ENCODE assay signal across 10 mouse cellular contexts in the genomic region with DNA sequence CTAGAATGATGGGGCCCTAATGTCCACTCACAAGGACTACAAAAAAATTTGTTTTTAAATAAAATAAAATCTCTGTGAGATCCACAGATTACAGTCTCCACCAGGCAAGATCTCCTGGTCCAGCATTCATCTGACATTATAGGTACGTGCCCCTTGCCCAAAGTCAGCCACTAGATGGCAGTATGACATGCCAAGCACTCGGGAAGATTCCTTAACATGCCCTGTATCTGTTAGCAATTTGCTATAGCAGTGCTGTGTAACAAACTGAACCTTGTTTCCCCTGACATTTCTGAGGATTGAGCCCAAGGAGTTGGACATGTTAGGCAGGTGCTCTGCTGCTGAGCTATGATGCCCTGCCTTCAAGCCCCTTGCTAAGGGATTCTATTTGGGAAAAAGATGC. TPM values are rescaled to one million over a fixed set of nuclear protein-coding genes. Genes with fewer than 3 reads are reported as not detected.
DNase-seq lines count a peak whose midpoint lies in the region; ATAC-seq and TF ChIP-seq lines count a peak whose summit lies in the region.
"Had no signal": no experiment of that assay in that cellular context is flagged by ENCODE, and none has a peak within 500 bp of the region (broad histone marks: within the 10 kb centered on the region; RNA-seq: fewer than 3 reads in every experiment).

No protein-coding gene starts in this region.

- no peak overlapping the region for H3K27ac ChIP-seq in kidney, adult 2 months (ENCODE audit: insufficient read depth, low read depth, low read length)
- no peak overlapping the region for H3K27ac ChIP-seq in kidney, embryonic 16.5 days (ENCODE audit: low read length)
- no peak overlapping the region for H3K27ac ChIP-seq in CH12.LX (ENCODE audit: insufficient read depth, low read depth)
- H3K27ac ChIP-seq in hindbrain, embryonic 13.5 days = no peak overlapping the region
- H3K27ac ChIP-seq: heart, embryonic 13.5 days had no signal

- no peaks in the 10 kb centered on the region for H3K27me3 ChIP-seq in kidney, adult 2 months (replicated peaks; ENCODE audit: control insufficient read depth, insufficient read depth, low read length)
- H3K27me3 ChIP-seq in kidney, embryonic 16.5 days (ENCODE audit: insufficient read depth, low read length) = no peaks in the 10 kb centered on the region
- H3K27me3 ChIP-seq in CH12.LX (replicated peaks) = no peaks in the 10 kb centered on the region
- no peaks in the 10 kb centered on the region for H3K27me3 ChIP-seq in hindbrain, embryonic 13.5 days

- in situ Hi-C loops in CH12.LX (cut with MboI; ENCODE audit: low pct_ligation_motif_present, low pct_unique_long_range_greater_than_20kb, low sequenced_read_pairs) = no loop called here

- TF ChIP-seq CTCF in kidney, adult 2 months (conservative IDR thresholded peaks at IDR 0.05; ENCODE audit: insufficient read depth, insufficient read length, low read depth, low read length) = peak; percentile 81
- peak; percentile 68 to 79 for TF ChIP-seq CTCF in CH12.LX (conservative IDR thresholded peaks at IDR 0.05 in 1 of 2, IDR thresholded peaks at IDR 0.05 in 1 of 2; ENCODE audit: low read depth in 2 of 2, low read length in 2 of 2)

- no peak for TF ChIP-seq EP300 in CH12.LX (IDR thresholded peaks at IDR 0.05; ENCODE audit: low read length)

- DNase-seq in kidney, adult 2 months = peak; percentile 53
- peak; percentile 45 for DNase-seq in CH12.LX (ENCODE audit: extremely low read depth)
- peak; percentile 59 for DNase-seq in c-Kit-positive CD71-positive TER-119-positive erythroid progenitor cells, embryonic 14.5 days (ENCODE audit: low spot score)
- DNase-seq in cerebellum, postnatal 25 days = no peak

- no peak for ATAC-seq in kidney, embryonic 16.5 days (ENCODE audit: low FRiP score, low TSS enrichment)
- ATAC-seq in monocyte, adult 5-6 weeks (replicated peaks; ENCODE audit: insufficient number of reproducible peaks, low FRiP score, low TSS enrichment, poor library complexity, severe bottlenecking) = peak; percentile 65; the same call in 1 of the 2 replicates
- no peak for ATAC-seq in activated CD4-positive, CD25-positive, alpha-beta regulatory T cell, adult 4 months
- ATAC-seq in hindbrain, embryonic 13.5 days (ENCODE audit: low FRiP score) = no peak

- no peaks in the 10 kb centered on the region for H3K36me3 ChIP-seq in kidney, adult 2 months (ENCODE audit: control insufficient read depth, insufficient read depth, low read length)
- 0 out of 2 replicates have a peak, but pooled peaks cover 5% of the 10 kb centered on the region for H3K36me3 ChIP-seq in kidney, embryonic 16.5 days (ENCODE audit: insufficient read depth, low read length)
- peaks cover 13 to 51% of the 10 kb centered on the region in 2 experiments for H3K36me3 ChIP-seq in CH12.LX (replicated peaks in 1 of 2; ENCODE audit: control insufficient read depth in 1 of 2, insufficient read depth in 1 of 2, low read length in 1 of 2)
- H3K36me3 ChIP-seq in hindbrain, embryonic 13.5 days = no peaks in the 10 kb centered on the region; the same call in 1 of the 2 replicates

- peaks cover 3% of the 10 kb centered on the region; the same call in 1 of the 2 replicates for H3K9me3 ChIP-seq in kidney, embryonic 16.5 days (ENCODE audit: low read length)
- peaks cover 2% of the 10 kb centered on the region for H3K9me3 ChIP-seq in CH12.LX (replicated peaks; ENCODE audit: low read length)
- H3K9me3 ChIP-seq in hindbrain, embryonic 13.5 days = 0 out of 2 replicates have a peak, but pooled peaks cover 4% of the 10 kb centered on the region
- H3K9me3 ChIP-seq: heart, embryonic 13.5 days had no signal

- H3K4me2 ChIP-seq in kidney, embryonic 16.5 days (replicated peaks; ENCODE audit: low read depth, low read length) = no peak overlapping the region
- no peak overlapping the region for H3K4me2 ChIP-seq in CH12.LX (ENCODE audit: insufficient read depth, low read depth, poor library complexity, severe bottlenecking)
- H3K4me2 ChIP-seq in hindbrain, embryonic 13.5 days = no peak overlapping the region
- H3K4me2 ChIP-seq: heart, embryonic 13.5 days had no signal

- H3K4me1 ChIP-seq in kidney, adult 2 months (ENCODE audit: control insufficient read depth, insufficient read depth, low read length) = no peaks in the 10 kb centered on the region
- no peaks in the 10 kb centered on the region for H3K4me1 ChIP-seq in kidney, embryonic 16.5 days (ENCODE audit: insufficient read depth, low read length)
- no peaks in the 10 kb centered on the region for H3K4me1 ChIP-seq in CH12.LX (ENCODE audit: control insufficient read depth in 1 of 2, insufficient read depth in 2 of 2)
- no peaks in the 10 kb centered on the region for H3K4me1 ChIP-seq in hindbrain, embryonic 13.5 days (replicated peaks)
- H3K4me1 ChIP-seq: heart, embryonic 13.5 days had no signal

- no peak overlapping the region for H3K9ac ChIP-seq in kidney, embryonic 16.5 days (replicated peaks; ENCODE audit: low read length)
- H3K9ac ChIP-seq in CH12.LX (ENCODE audit: insufficient read depth, low read depth) = no peak overlapping the region
- no peak overlapping the region for H3K9ac ChIP-seq in hindbrain, embryonic 13.5 days
- H3K9ac ChIP-seq: heart, embryonic 13.5 days had no signal

- H3K4me3 ChIP-seq in kidney, adult 2 months (ENCODE audit: insufficient read depth, low read depth, low read length) = no peak overlapping the region
- H3K4me3 ChIP-seq in kidney, embryonic 16.5 days (ENCODE audit: low read length) = no peak overlapping the region
- H3K4me3 ChIP-seq in CH12.LX (replicated peaks in 1 of 3; ENCODE audit: low read depth in 2 of 3, low read length in 2 of 3, poor library complexity in 1 of 3) = no peak overlapping the region
- H3K4me3 ChIP-seq in hindbrain, embryonic 13.5 days = no peak overlapping the region
- H3K4me3 ChIP-seq: heart, embryonic 13.5 days had no signal

- dilution Hi-C loops in CH12.LX (cut with MboI; ENCODE audit: extremely low pct_ligation_motif_present, extremely low pct_unique_long_range_greater_than_20kb, low sequenced_read_pairs) = no loop called here

- peak; percentile 31 for TF ChIP-seq RAD21 in CH12.LX (IDR thresholded peaks at IDR 0.05; ENCODE audit: low read depth, low read length)

- H3K79me2 ChIP-seq in CH12.LX (replicated peaks; ENCODE audit: control insufficient read depth, extremely low read depth, insufficient read depth, poor library complexity, severe bottlenecking) = no peaks in the 10 kb centered on the region

- no peak for TF ChIP-seq POLR2A in kidney, adult 2 months (IDR thresholded peaks at IDR 0.05; ENCODE audit: low read depth, low read length)
- no peak for TF ChIP-seq POLR2A in CH12.LX (IDR thresholded peaks at IDR 0.05; ENCODE audit: low read depth, low read length)

- 60% methylated on average over 2 of the region's 2 CpGs for WGBS in kidney, adult 2 months
- 40% methylated on average over 2 of the region's 2 CpGs for WGBS in kidney, embryonic 16.5 days
- 39% methylated on average over 2 of the region's 2 CpGs for WGBS in hindbrain, embryonic 13.5 days

TF ChIP-seq in CH12.LX, 34 proteins besides CTCF, POLR2A, EP300 and RAD21:
- TF ChIP-seq MAX (IDR thresholded peaks at IDR 0.05; ENCODE audit: low read length) = no peak
- no peak for TF ChIP-seq PAX5 (IDR thresholded peaks at IDR 0.05; ENCODE audit: low read length)
- no peak for TF ChIP-seq ZMIZ1 (IDR thresholded peaks at IDR 0.05; ENCODE audit: low read depth, low read length)
- no peak for TF ChIP-seq ZC3H11A (IDR thresholded peaks at IDR 0.05; ENCODE audit: low read depth, low read length)
- TF ChIP-seq SMC3 (IDR thresholded peaks at IDR 0.05; ENCODE audit: low read depth, low read length) = peak; percentile 32

RNA-seq across cellular contexts. Expression of a gene that starts 8.0 kb away (rescaled TPM):
- 91.8 and 99.4 TPM in 2 replicates for polyA plus RNA-seq in kidney, adult 2 months (2012; rRNA removed)
- polyA plus RNA-seq in kidney, embryonic 16.5 days (2015; fragmentation: Nextera tagmentation; extraction: Ambion mirVana) = 317 and 349 TPM in 2 replicates
- total RNA-seq in CH12.LX (2012; rRNA removed) (77.7 and 91.7 TPM in 2 replicates), CH12.LX (2014; rRNA removed) (105 and 117 TPM in 2 replicates)
- polyA plus RNA-seq in CH12.LX (2012; ENCODE audit: insufficient read length, low read depth) = 53.2 and 75.7 TPM in 2 replicates
- total RNA-seq in monocyte, adult 5-6 weeks (2017) = 47.3 to 66.2 TPM (median 47.5 TPM) in 3 replicates
- 10 to 100 TPM; 71.0 to 76.8 TPM for polyA plus RNA-seq in activated CD4-positive, CD25-positive, alpha-beta regulatory T cell, adult 4 months (2017; shearing (Covaris generic))
- polyA plus RNA-seq in hindbrain, embryonic 13.5 days (2015; fragmentation: Nextera tagmentation; extraction: Ambion mirVana) = 150 TPM in 2 replicates

RNA-seq across cellular contexts. Expression of a gene that starts 38.5 kb away (rescaled TPM):
- 0.13 TPM in 1 of 2 replicates, not detected in the other for polyA plus RNA-seq in kidney, adult 2 months (2012; rRNA removed)
- 0.05 and 0.07 TPM in 2 replicates for polyA plus RNA-seq in kidney, embryonic 16.5 days (2015; fragmentation: Nextera tagmentation; extraction: Ambion mirVana)
- total RNA-seq in CH12.LX (2012; rRNA removed) = not detected in 2 replicates
- not detected in 2 replicates for total RNA-seq in CH12.LX (2014; rRNA removed)
- not detected in 2 replicates for polyA plus RNA-seq in CH12.LX (2012; ENCODE audit: insufficient read length, low read depth)
- total RNA-seq in monocyte, adult 5-6 weeks (2017) = not detected in 3 replicates
- not detected for polyA plus RNA-seq in activated CD4-positive, CD25-positive, alpha-beta regulatory T cell, adult 4 months (2017; shearing (Covaris generic))
- 0.45 and 0.47 TPM in 2 replicates for polyA plus RNA-seq in hindbrain, embryonic 13.5 days (2015; fragmentation: Nextera tagmentation; extraction: Ambion mirVana)
- polyA plus RNA-seq: heart, embryonic 13.5 days; liver, embryonic 16.5 days had no signal

Comparison
In these comparisons a context has a peak if more than half of its experiments do, and no peak if none do; other contexts are left out.
1. DNase-seq: peak in kidney, adult 2 months (single experiment), CH12.LX (single experiment) and c-Kit-positive CD71-positive TER-119-positive erythroid progenitor cells, embryonic 14.5 days (single experiment); none in cerebellum, postnatal 25 days (0 of 2).